Mouse (Mus musculus) lung, embryonic 14.5 days (tissue): ENCODE measurements around the gene Nrl. TPM values are rescaled to one million over a fixed set of nuclear protein-coding genes. Genes with fewer than 3 reads are reported as not detected.

Experiments used
- ATAC-seq: fragments of 200-750 bp; cut with Nextera tagmentation; 2 replicates; pipeline ENCODE4 v1.8.0; 2017; ENCODE audit warnings: mild to moderate bottlenecking, moderate TSS enrichment, moderate library complexity; ENCODE audit not compliant: insufficient read depth
- DNase-seq: peaks from one replicate; pipeline ENCODE4 v3.0.0-alpha.2; 2015
- H3K27ac ChIP-seq: fragments of 300-500 bp; sonication (generic); 2 replicates; pipeline ENCODE4 v1.5.1; 2014; ENCODE audit warnings: low read depth, mild to moderate bottlenecking, moderate library complexity
- H3K27me3 ChIP-seq: fragments of 300-500 bp; sonication (generic); 2 replicates; pipeline ENCODE4 v1.6.1; 2014; ENCODE audit warnings: low read length, control low read depth; ENCODE audit not compliant: insufficient read depth
- H3K36me3 ChIP-seq: fragments of 300-500 bp; sonication (generic); 2 replicates; pipeline ENCODE4 v1.6.1; 2014; ENCODE audit warnings: control low read depth; ENCODE audit not compliant: insufficient read depth
- H3K4me1 ChIP-seq: fragments of 300-500 bp; sonication (generic); 2 replicates; pipeline ENCODE4 v1.6.1; 2014; ENCODE audit warnings: antibody characterized with exemption, control low read depth; ENCODE audit not compliant: insufficient read depth
- H3K4me2 ChIP-seq: fragments of 300-500 bp; sonication (generic); 2 replicates; pipeline ENCODE4 v1.6.1; 2014; ENCODE audit warnings: mild to moderate bottlenecking
- H3K4me3 ChIP-seq: fragments of 300-500 bp; sonication (generic); 2 replicates; pipeline ENCODE4 v1.5.1; 2014; ENCODE audit warnings: low read depth, low read length
- H3K9ac ChIP-seq: fragments of 300-500 bp; sonication (generic); 2 replicates; pipeline ENCODE4 v1.6.1; 2014
- H3K9me3 ChIP-seq: fragments of 300-500 bp; sonication (generic); 2 replicates; pipeline ENCODE4 v1.6.1; 2016; ENCODE audit warnings: low read depth, low read length, control low read depth
- CTCF ChIP-seq: IDR thresholded peaks from 2 replicates; pipeline ENCODE4 v1.5.1; 2016; ENCODE audit warnings: antibody characterized with exemption, low read depth
- WGBS: fragments of 180-500 bp; shearing (Covaris S2); extraction: QIAGEN DNeasy Blood & Tissue Kit; methylation state at CpG from one replicate; pipeline ENCODE4 v1.1.7; 2014; 5-methylcytosine and 5-hydroxymethylcytosine counted together
- polyA plus RNA-seq: library from polyadenylated mRNA; unstranded; fragments of >200 nt; fragmentation: Nextera tagmentation; extraction: Ambion mirVana; gene quantifications from 2 replicates; pipeline ENCODE4 v1.2.1, GENCODE M21; 2014

Gene Nrl
- polyA plus RNA-seq, 1 experiment from 2014 or later: not detected

DNA sequence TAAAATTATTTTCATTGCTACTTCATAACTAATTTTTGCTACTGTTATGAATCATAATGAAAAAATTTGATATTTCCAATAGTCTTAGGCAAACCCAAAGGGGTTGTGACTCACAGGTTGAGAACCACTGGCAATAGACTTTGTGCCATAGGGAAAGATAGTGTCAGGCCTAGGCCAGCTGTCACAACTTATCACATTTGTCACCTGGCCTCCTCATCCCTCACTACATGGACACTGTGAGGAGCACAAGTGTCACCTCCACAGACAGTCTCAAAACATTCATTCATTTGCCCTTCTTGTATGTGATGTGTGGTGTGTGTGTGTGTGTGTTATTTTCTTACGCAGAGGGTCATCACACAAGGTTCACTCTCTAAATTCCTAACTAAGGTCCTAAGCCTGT, 47.4 kb downstream of the Nrl start:
- H3K4me3 ChIP-seq: no peak overlapping the region
- 94% methylated on average over 1 of the region's 1 CpGs for WGBS
- peaks cover 6% of the 10 kb centered on the region; the same call in 1 of the 2 replicates for H3K4me1 ChIP-seq
- no peak overlapping the region for H3K4me2 ChIP-seq
- H3K9me3 ChIP-seq: no peaks in the 10 kb centered on the region
- H3K9ac ChIP-seq: no peak overlapping the region
- no peak for TF ChIP-seq CTCF
- DNase-seq (no peak), ATAC-seq (no peak)
- H3K27ac ChIP-seq: no peak overlapping the region
- H3K27me3 ChIP-seq: no peaks in the 10 kb centered on the region
- peaks cover 8% of the 10 kb centered on the region for H3K36me3 ChIP-seq

DNA sequence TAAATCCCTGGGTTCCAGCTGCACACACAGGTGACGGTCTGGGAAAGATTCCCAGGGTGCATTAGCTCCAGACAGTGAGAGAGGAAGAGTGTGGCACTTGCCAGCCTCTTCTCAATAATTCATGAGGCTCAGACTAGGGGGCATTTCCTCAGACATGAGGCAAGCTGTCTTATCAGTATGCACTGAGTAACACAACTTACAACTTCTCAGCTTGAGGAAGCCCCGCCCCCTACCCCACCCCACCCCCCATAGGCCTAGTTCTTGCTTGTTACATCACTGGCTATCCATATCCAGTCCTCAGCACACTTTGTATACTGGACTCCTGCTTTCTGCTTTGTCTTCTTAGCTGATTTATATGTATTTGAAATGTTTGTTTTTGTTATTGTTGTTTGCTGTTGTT, 49.1 kb downstream of the Nrl start:
- no peak for TF ChIP-seq CTCF
- no peaks in the 10 kb centered on the region for H3K36me3 ChIP-seq
- DNase-seq (no peak), ATAC-seq (no peak)
- H3K4me2 ChIP-seq: no peak overlapping the region
- no peak overlapping the region for H3K27ac ChIP-seq
- peaks cover 6% of the 10 kb centered on the region; the same call in 1 of the 2 replicates for H3K4me1 ChIP-seq
- H3K27me3 ChIP-seq: no peaks in the 10 kb centered on the region
- no peaks in the 10 kb centered on the region for H3K9me3 ChIP-seq
- no peak overlapping the region for H3K4me3 ChIP-seq
- H3K9ac ChIP-seq: no peak overlapping the region
- WGBS: 44% methylated on average over 2 of the region's 2 CpGs

DNA sequence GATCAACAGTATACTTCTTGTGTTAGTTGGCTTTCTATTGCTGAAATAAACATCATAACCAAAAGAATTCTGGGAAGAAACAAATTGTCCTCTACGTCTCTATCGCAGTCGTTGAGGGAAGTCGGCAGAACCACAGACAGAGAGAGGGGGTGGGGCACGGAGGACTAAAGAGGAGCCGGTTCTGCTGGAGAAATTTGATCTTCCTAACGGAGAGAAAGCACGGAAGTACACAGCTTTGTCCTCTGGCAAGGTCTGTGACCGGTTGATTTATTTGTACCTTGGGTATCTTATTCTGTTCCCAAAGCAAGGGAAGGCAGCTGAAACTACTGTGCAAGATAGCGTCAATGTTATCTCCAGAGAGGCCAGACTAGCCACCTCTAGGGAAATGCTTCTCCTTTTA, 54.0 kb downstream of the Nrl start:
- Histone ChIP-seq H3K4me1 (no peaks in the 10 kb centered on the region), H3K4me2 (peak overlapping the region; percentile 43), H3K4me3 (no peak overlapping the region), H3K27me3 (no peaks in the 10 kb centered on the region; the same call in 1 of the 2 replicates), H3K9me3 (no peaks in the 10 kb centered on the region), H3K9ac (peak overlapping the region; percentile 26; the same call in 1 of the 2 replicates), H3K27ac (no peak overlapping the region), H3K36me3 (no peaks in the 10 kb centered on the region)
- WGBS: 0% methylated on average over 10 of the region's 10 CpGs
- DNase-seq (peak; percentile 44), ATAC-seq (peak; percentile 58; the same call in 1 of the 2 replicates)
- TF ChIP-seq CTCF: no peak

DNA sequence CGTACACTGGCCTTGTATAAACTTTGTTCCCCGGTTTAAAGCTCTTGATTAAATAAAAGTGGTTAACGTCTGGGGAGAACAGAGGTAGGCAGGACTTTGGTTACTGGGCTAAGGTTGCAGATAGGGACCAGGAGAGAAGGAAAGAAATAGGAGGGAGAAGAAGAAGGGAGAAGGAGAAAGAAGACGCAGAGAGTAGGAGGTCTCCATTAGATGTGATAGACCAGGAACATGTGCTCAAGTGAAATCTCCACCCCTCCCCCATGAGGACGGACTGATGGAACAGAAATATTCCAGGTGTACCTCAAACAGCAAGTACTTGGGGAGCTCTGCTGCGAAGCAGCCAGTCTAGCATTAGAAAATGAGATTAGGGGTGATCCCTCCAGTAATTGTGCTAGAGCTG, 55.0 kb downstream of the Nrl start:
- Histone ChIP-seq H3K36me3 (no peaks in the 10 kb centered on the region), H3K27ac (no peak overlapping the region), H3K27me3 (no peaks in the 10 kb centered on the region; the same call in 1 of the 2 replicates), H3K4me1 (no peaks in the 10 kb centered on the region), H3K9ac (no peak overlapping the region), H3K4me2 (no peak overlapping the region), H3K4me3 (no peak overlapping the region), H3K9me3 (no peaks in the 10 kb centered on the region)
- no peak for TF ChIP-seq CTCF
- DNase-seq (no peak), ATAC-seq (no peak)
- WGBS: 57% methylated on average over 6 of the region's 6 CpGs

DNA sequence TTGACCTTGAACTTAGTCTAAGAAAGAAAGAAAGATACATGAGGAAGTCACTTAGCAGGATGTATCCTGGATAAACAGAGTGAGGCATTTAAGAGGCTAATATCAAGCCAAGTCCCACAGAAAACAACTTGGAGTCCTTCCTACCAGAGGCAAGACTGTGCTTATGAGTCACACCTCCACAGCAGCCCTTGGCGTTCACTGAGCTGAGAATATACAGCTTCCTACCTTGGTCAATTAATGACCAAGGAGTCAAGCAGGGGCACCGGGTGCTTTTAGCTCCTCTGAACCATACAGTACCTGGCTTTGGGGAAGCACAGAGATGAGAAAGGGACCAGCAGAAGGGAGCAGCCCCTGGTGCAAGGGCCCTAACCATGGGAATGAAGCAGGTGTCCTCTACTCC, 55.7 kb downstream of the Nrl start:
- Histone ChIP-seq H3K4me1 (no peaks in the 10 kb centered on the region), H3K9ac (no peak overlapping the region), H3K27me3 (no peaks in the 10 kb centered on the region; the same call in 1 of the 2 replicates), H3K36me3 (no peaks in the 10 kb centered on the region), H3K4me2 (no peak overlapping the region), H3K27ac (no peak overlapping the region), H3K9me3 (no peaks in the 10 kb centered on the region), H3K4me3 (no peak overlapping the region)
- 64% methylated on average over 2 of the region's 2 CpGs for WGBS
- DNase-seq (no peak), ATAC-seq (no peak)
- TF ChIP-seq CTCF: no peak

Other genes with a start within 250 kb of the Nrl start
- gene Dhrs4, start 46.2 kb downstream of the Nrl start, polyA plus RNA-seq: 66.6 and 68.6 TPM in 2 replicates
- 2.8 and 3.1 TPM in 2 replicates for gene Carmil3, start 34.3 kb downstream of the Nrl start, polyA plus RNA-seq
- gene Cpne6, start 14.5 kb downstream of the Nrl start, polyA plus RNA-seq: 0.15 and 0.25 TPM in 2 replicates
- 52.1 and 55.4 TPM in 2 replicates for gene Pck2, start 15.3 kb upstream of the Nrl start, polyA plus RNA-seq
- gene Dcaf11, start 35.0 kb upstream of the Nrl start, polyA plus RNA-seq: 53.9 and 62.3 TPM in 2 replicates
- 1.2 and 1.6 TPM in 2 replicates for gene A730061H03Rik, start 35.4 kb upstream of the Nrl start, polyA plus RNA-seq
- 0.76 and 1.7 TPM in 2 replicates for gene Fitm1, start 50.6 kb upstream of the Nrl start, polyA plus RNA-seq
- 139 and 142 TPM in 2 replicates for gene Psme1, start 53.1 kb upstream of the Nrl start, polyA plus RNA-seq
- 2.1 and 2.4 TPM in 2 replicates for gene Emc9, start 60.3 kb upstream of the Nrl start, polyA plus RNA-seq
- 228 and 242 TPM in 2 replicates for gene Psme2, start 66.1 kb upstream of the Nrl start, polyA plus RNA-seq
- gene Rnf31, start 66.7 kb upstream of the Nrl start, polyA plus RNA-seq: 14.4 and 16.9 TPM in 2 replicates
- gene Irf9, start 78.6 kb upstream of the Nrl start, polyA plus RNA-seq: 8.9 and 9.0 TPM in 2 replicates
- gene Rec8, start 93.1 kb upstream of the Nrl start, polyA plus RNA-seq: 8.5 and 14.2 TPM in 2 replicates
- gene Ipo4, start 111.0 kb upstream of the Nrl start, polyA plus RNA-seq: 97.5 and 115 TPM in 2 replicates
- gene Gm49378, start 112.9 kb upstream of the Nrl start, polyA plus RNA-seq: 2.1 TPM in 2 replicates
- gene Tm9sf1, start 118.8 kb upstream of the Nrl start, polyA plus RNA-seq: 111 and 122 TPM in 2 replicates
- 0.89 and 1.1 TPM in 2 replicates for gene Tssk4, start 125.2 kb upstream of the Nrl start, polyA plus RNA-seq
- 51.6 and 52.0 TPM in 2 replicates for gene Mdp1, start 135.5 kb upstream of the Nrl start, polyA plus RNA-seq
- 58.4 and 59.4 TPM in 2 replicates for gene Gmpr2, start 147.0 kb upstream of the Nrl start, polyA plus RNA-seq
- 556 and 577 TPM in 2 replicates for gene Nedd8, start 147.1 kb upstream of the Nrl start, polyA plus RNA-seq
- gene Tinf2, start 156.8 kb upstream of the Nrl start, polyA plus RNA-seq: 53.3 and 58.0 TPM in 2 replicates
- gene Tgm1, start 188.9 kb upstream of the Nrl start, polyA plus RNA-seq: 0.89 and 1.3 TPM in 2 replicates
- gene Rabggta, start 197.3 kb upstream of the Nrl start, polyA plus RNA-seq: 25.6 and 29.5 TPM in 2 replicates
- 76.7 and 79.9 TPM in 2 replicates for gene Dhrs1, start 220.7 kb upstream of the Nrl start, polyA plus RNA-seq
- 48.7 and 50.6 TPM in 2 replicates for gene Nop9, start 220.7 kb upstream of the Nrl start, polyA plus RNA-seq
- 0.36 and 0.38 TPM in 2 replicates for gene Cideb, start 233.5 kb upstream of the Nrl start, polyA plus RNA-seq
- gene Ltb4r2, start 236.4 kb upstream of the Nrl start, polyA plus RNA-seq: 0.19 and 0.70 TPM in 2 replicates
- gene Ltb4r1, start 241.0 kb upstream of the Nrl start, polyA plus RNA-seq: 0.31 and 0.64 TPM in 2 replicates